Mouse (Mus musculus): Measurements from ENCODE around the gene Myom1. TPM values are rescaled to one million over a fixed set of nuclear protein-coding genes. Genes with fewer than 3 reads are reported as not detected.

Gene Myom1
- total RNA-seq, 4 experiments from 2014 or later, result 2.7 to 4.6 (median 3.4) TPM

Other genes with a start within 250 kb of the Myom1 start
- gene Tgif1, start 149.1 kb upstream of the Myom1 start, total RNA-seq (2022), result 1 to 10 TPM; 1.9 to 4.7 (median 3.1) TPM
- gene Myl12a, start 245 bp downstream of the Myom1 start, total RNA-seq (2022), result 10 to 100 TPM; 36.5 to 49.0 (median 45.3) TPM
- 10 to 100 TPM; 72.6 to 86.2 (median 78.6) TPM for gene Lpin2, start 179.9 kb downstream of the Myom1 start, total RNA-seq (2022)